Mouse (Mus musculus): Measurements from ENCODE around the gene Eno1. TPM values are rescaled to one million over a fixed set of nuclear protein-coding genes. Genes with fewer than 3 reads are reported as not detected.
A peak's percentile ranks its signal among the peaks of the same experiment; 100 is the strongest.
"Not testable (repeated sequence)": the region's sequence is repeated elsewhere in the genome, so short reads cannot be mapped to it uniquely, and the experiment has no call there.

Eno1 gene
- total RNA-seq, 2 experiments from 2014 or later, result 323 to 338 TPM

DNA sequence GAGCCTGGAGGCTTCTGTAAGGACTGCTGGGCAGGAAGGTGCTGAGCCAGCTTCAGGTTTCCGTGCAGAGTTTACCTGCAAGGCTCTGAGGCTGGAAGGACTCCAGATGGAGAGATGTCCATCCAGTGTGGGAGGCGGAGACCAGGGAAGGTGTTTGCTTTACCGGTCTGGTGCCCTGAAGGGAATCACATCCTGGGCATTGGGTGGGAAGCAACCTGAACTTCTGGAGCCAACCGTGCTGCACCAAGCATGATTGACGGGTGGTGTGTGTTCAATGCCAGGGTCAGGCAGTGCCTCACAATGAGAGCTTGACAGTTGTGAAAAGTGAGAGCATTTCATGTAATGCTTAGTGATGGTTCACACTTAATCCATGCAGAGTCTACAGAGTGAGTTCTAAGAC lies 12.4 kb downstream of the Eno1 start:
- DNase-seq (ENCODE audit: low spot score in 2 of 2), result no peak

DNA sequence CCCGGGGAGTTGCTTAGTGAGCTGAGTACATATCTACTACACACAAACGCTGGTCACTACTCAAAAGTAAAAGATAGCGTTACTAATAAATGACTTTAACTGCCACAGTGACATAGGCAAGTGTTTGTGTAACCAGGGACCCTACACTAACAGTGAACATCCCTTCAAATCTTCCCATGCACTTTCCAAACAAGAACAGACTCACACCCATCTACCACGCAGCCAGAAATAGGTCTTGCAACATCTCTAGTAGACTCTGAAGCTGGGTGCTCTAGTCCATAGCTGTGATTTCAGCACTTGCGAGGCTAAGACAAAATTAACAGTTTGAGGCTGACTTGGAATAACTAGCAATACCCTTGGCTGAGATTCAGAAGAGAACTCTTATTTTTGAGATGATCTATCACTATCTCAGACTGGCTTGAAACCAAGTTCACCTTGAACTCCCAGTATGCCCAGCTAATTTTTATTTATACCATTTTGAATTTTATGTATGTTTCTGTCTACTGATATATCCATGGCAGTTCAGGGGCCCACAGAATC lies 13.3 kb downstream of the Eno1 start:
- DNase-seq (ENCODE audit: low spot score in 2 of 2), result no peak

DNA sequence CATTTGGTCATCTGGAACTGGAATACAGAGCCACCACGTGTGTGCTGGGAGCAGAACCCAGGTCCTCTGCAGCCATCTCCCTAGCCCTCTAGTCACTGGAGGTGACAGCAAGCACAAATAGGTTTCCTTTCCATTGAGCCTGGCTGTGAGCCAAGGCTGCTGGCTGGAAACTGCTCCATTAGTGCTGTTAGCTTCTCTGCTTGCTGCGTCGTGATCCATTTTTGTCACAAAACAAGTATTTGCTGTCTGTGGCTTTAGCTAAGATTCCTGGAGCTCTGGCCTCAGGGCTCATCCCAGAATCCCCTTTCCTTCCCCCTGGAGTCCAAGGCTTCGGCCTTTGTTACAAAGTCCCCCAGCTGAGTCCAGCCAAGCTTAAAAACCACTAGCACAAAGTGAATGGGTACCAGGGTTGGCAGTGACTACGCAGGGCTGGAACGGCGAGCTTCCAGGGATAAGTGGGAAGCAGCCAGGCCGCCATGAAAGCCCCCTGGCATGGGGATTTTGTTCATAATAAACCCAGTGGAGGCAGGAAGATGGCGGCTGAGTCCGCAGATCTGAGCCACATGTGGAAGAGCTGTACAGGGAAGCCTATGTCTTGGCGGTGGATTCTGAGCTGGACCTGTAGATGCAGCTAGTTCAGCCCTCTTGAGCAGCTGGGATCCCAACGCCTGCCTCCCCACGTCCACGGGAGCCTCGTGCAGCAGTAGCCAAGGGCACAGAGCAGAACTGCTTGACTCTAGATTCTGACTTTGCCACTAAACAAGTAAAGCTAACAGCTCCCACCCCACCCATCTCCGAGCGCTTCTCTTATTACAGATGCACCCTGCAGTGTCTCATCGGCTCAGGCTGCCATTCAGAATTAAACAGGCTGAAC lies 14.3 kb downstream of the Eno1 start:
- DNase-seq (ENCODE audit: low spot score in 2 of 2), result peak; percentile 62 to 63

DNA sequence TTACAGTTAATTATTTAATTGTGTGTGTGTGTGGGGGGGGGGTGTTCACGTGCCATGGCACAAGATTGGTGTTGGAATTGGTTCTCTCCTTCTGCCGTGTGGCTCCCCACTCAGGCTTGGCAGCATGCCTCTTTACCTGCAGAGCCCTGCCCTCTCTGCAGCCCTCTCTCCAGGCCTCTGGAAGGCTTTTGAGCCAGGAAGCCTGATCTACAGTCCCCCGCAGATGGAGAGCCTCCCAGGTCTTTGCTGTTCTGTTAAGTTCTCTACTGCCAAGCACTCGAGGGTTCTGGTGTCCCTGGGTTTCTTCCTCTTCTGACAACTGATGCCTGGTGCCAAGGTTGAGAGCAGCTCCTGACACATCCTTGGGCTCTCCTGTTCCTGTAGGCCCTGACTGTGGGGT lies 17.9 kb downstream of the Eno1 start:
- DNase-seq (ENCODE audit: low spot score in 2 of 2), result no peak

DNA sequence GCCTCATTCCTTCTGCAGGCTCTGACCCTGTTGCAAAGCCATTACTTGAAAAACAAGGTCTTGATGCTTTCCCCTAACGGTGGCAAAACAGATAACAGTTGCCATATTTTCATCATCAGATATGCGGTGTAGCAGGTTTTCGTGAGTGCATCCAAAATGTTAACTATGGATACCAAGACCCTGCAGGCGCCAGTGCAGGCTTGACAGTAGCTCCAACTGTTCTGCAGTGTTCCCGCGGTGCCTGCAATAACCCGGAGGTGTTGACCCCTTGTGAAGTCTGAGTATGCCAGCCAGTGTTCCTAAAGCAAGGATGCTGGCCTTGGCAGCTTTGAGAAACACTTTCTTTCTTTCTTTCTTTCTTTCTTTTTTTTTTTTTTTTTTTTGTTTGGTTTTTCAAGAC lies 18.7 kb downstream of the Eno1 start:
- DNase-seq (ENCODE audit: low spot score in 2 of 2), result no peak

DNA sequence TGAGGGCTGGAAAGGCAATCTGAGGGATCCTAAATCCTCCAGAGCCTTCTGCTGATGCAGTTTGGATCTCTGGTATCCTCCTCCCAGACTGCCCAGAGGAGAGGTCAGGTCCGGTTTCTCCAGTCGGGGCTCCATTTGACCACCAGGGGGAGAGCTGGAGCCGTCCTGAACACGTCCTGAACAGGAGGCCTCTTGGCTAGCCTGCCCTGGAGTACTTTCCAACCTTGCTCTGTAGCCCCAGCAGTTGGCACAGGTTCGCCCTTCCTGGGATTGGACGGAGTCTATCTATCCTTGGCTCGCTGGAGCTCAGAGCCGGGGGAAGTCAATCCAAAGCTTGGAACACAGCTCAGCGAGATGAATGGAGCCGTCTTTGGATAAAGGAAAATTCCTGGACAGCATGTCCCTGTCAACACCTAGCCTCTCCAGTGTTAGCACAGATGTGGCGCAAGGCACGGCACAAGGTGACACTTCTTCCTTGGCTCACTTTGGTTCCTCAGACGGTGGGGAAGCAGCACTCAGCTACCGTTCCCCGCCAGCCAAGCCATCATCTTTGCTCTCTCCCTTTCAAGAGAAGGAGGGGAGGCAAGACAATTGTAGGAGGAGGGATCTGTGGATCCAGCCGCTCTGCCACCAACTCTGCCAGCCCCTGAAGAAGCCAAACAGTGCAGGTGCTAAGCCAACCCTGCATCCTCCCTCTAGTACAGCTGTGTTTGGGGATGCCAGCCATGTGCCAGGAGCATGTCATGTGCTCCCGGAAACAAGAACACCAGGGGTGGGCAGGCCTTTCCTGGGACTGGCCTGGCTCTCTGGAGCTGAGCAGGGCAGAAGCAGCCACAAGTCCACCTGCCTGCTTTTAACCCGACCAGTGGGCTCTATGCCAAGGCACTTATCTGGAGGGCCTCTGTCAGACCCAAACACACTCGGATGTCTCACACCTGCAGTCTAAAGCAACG lies 21.0 kb downstream of the Eno1 start:
- peak; percentile 85 to 88 for DNase-seq (ENCODE audit: low spot score in 2 of 2)

DNA sequence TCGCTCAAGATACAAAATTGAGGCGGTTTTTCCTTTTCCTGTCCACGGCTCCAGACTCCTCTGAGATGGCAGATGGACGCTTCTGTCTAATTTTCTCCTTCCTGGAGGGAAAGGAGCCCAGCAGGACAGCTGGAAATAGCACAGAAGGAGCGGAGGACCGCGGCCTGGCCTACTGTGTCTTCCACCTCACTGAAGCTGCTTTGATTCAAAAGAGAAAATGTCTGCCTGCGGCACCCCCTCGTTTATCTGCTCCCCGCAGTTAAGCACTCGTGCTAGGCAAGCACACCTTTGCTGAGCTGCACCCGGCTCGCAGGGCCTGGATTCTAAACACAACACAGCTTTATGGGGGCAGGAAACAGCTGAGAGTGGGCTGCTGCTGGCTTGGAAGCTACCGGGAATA lies 21.9 kb downstream of the Eno1 start:
- no peak for DNase-seq (ENCODE audit: low spot score in 2 of 2)

DNA sequence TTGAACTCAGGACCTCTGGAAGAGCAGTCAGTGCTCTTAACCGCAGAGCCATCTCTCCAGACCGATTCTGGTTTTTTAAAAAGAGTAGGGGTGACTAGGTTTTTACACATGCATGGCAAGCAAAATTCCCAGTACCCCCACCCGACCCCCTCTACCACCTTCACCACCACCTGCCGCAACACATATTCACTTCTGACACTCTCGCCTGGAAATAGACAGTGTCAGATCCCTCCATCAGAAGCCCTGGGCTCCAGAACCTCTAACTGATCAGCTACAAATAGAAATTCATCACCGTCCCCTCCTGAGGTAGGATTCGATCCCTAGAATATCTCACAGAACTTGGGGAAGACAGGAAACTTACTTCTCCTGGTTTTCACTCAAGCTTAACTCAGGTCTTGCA lies 23.1 kb downstream of the Eno1 start:
- no peak for DNase-seq (ENCODE audit: low spot score in 2 of 2)

DNA sequence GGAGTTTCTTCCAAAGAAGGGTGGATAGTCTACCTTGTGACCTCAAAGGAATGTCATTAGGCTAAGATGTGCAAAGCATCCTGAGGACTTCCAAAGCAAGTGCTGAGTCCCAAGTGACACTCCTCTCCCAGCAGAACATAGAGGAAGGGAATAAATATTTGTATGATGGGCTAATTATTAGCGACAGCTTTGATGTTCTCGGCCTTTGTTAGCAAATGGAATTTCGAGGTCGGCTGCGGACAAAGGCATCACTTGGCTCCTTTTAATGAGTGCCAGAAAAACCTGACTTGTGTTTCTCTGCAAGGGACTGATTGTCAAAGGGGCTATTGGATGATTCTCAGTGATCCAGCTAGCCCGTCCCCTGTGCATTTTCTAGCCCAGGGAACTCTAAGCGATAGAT lies 23.6 kb downstream of the Eno1 start:
- no peak for DNase-seq (ENCODE audit: low spot score in 2 of 2)

DNA sequence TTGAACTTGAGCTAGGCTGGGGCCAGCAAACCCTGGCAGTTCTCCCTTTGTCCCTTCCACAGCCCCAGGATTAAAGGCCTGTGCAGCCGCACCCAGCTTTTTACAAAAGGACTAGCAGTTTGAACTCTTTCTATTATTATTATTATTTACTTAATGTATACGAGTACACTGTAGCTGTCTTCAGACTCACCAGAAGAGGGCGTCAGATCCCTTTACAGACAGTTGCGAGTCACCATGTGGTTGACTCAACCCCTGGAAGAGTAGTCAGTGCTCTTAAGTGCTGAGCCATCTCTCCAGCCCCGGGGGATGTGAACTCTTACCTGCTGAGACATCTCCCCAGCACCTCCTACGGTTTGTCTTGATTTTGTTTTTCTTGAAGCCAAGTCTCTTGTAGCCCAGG lies 24.2 kb downstream of the Eno1 start:
- DNase-seq (ENCODE audit: low spot score in 2 of 2), result no peak

DNA sequence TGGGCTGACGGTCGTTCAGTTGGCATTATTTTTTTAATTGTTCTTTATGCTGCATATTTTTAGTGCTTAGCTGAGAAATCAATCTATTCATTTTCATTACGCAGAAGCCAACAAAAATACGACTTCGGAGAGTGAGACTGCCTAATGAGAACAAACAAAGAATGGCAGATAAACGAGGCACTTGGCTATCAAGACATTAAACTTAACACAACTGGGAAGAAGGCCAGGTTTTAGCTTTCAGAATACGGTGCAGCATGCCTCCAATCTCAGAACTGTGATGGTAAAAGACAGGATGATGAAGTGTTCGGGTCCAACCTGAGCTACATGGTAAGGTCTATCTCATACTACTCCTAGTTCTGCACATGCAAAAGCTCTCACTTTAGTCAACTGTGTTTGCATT lies 25.8 kb downstream of the Eno1 start:
- DNase-seq (ENCODE audit: low spot score in 2 of 2), result no peak

DNA sequence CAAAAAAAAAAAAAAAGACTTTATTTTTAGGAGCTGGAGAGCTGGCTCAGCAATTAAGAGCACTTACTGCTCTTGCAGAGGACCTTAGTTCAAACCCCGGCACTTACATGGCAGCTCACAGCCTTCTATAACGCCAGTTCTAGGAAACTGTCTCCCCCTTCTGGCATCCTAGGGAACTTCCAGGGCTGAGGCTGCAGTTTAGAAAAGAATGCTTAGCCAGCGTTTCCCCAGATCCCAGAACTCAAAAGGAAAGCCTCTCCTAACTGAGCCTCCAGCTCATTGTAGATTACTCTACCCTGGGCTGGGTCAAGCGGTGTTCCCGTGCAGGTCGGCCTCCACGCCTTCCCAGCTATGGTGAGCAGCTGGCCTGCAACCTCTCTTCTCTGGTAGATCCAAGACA lies 28.4 kb downstream of the Eno1 start:
- DNase-seq (ENCODE audit: low spot score in 2 of 2), result no peak

DNA sequence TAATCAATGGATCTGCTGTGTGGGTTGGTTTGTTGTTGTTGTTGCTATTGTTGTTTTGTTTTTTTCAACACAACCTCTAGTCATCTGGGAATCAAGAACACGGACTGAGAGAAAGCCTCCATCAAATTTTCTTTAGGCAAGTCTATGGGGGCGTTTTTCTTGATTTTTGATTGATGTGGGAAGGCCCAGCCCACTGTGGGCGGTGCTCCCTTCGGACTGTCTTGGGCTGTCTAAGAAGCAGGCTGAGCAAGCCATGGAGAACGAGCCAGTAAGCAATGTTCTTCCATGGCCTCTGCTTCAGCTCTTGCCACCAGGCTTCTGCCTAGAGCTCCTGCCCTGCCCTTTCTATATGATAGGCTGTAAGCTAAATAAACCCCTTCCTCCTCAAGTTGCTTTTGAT lies 28.9 kb downstream of the Eno1 start:
- no peak for DNase-seq (ENCODE audit: low spot score in 2 of 2)

DNA sequence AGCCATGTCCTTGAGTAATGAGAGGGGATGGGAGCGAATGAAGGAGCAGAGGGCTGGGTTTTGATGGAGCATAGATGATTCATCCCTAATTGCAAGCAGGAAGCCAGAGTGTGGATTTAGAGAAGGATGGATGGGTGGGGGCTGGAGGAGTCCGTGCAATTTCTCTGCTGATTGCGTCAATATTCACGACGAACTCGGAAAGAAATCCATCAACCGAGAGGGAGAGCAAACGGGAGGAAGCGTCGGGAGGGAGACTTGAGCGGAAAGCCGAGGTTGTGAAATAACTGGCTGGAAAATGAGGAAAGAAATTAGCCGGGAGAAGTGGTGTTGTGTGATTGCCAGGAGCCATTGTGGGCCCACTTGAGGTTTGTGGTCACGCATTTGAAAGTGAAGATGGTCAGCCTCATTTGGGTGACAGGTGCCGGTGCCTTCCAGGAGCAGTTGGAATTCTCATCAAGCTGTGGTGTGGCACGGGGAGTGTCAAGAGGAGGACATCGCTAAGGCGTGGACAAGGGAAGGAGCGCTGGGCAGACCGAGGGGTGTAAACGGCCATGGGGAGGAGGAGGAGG lies 30.2 kb downstream of the Eno1 start:
- DNase-seq (ENCODE audit: low spot score in 2 of 2), result no peak

DNA sequence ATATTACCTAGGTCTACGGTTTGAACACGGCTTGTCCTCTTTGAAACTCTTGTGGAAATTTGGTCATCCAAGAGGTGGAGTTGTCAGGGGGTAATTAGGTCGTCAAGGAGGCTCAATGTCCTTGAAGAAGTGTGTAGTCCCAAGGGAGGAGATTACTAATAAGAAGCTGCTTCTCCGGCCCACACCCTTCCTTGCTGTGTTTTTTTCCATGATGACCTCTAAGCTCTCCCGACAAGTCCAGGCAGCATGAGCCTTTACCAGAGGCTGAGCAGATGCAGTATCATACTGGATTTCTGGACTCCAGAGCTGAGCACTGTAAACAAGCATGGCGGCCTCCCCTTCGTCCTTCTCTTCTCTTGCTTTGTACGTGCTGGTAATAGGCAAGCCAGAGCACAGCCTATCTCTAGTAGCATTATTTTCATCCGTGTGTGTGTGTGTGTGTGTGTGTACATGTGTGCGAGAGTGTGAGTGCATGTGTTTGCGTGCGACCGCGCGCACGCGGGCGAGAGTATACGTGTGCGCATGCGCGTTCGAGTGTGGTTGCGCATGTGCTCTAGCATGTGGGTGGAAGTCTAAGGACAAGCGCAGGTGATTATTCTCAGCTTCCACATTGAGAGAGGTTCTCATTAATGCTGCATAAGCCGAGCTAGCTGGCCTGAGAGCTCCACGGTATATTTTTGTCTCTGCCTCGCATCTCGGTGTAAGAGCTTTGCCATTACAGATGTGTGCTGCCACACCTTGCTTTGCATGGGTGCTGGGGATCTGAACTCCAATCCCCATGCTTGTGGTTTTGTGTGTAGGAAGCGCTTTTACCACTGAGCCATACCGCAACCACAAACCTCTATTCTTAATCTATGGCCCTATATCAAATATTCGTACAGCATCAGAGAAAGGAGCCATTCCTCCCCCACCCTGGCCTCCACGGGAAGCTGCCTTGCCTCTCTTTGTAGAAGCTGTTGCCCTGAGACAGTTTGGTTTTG lies 32.4 kb downstream of the Eno1 start:
- DNase-seq (ENCODE audit: low spot score in 2 of 2), result no peak

DNA sequence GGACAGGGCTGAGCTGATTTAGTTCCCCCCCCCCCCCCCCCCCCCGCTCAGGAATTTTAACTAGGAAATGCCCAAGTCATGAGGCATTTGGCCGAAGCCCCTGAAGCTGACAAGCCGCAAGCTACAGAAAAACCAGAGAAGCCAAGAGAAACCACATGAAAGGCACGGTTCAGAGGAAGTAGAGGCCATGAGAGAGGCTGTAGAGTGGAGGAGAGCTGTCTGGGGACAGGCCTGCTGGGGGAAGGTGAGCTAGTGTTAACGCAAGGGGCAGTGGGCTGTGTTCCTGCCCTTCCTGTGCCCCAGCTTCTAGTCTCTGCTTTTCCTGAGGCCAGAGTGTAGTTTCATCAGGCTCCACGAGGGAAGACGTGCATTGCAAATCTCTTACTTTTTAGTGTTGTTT lies 33.2 kb downstream of the Eno1 start:
- no peak for DNase-seq (ENCODE audit: low spot score in 2 of 2)

DNA sequence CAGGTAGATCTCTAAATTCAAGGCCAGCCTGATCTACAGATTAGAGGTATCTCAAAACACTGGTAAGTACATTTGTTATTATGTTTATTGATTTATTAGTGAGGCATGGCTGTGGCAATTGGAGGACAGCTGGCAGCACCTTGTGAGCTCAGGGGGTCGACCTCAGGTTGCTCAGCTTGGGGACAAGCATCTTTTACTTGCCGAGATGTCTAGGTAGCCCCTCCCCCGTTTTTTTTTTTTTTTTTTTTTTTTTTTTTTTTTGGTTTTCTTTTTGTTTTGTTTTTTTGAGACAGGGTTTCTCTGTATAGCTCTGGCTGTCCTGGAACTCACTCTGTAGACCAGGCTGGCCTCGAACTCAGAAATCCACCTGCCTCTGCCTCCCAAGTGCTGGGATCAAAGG lies 34.2 kb downstream of the Eno1 start:
- not testable (repeated sequence) for DNase-seq (ENCODE audit: low spot score in 2 of 2)

DNA sequence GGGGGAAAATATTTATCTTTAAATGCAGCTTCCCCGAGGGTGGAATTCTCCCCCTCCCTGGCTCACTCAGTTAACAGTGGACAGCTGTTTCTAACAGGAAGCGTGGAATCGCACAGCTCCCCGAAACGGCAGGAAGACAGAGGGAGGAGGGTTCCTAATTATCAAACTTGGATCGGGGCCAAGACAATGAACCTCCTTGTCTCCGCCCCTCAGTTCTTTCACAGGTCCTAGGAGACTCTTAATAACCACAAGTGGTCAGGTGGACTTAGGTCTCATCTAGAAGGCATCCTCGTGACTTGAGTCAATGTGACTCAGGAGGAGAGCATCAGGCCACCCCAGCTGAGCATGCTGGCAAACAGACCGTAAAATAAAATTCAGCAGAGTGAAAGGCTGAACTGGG lies 36.2 kb downstream of the Eno1 start:
- peak; percentile 51 for DNase-seq (ENCODE audit: low spot score in 2 of 2)

DNA sequence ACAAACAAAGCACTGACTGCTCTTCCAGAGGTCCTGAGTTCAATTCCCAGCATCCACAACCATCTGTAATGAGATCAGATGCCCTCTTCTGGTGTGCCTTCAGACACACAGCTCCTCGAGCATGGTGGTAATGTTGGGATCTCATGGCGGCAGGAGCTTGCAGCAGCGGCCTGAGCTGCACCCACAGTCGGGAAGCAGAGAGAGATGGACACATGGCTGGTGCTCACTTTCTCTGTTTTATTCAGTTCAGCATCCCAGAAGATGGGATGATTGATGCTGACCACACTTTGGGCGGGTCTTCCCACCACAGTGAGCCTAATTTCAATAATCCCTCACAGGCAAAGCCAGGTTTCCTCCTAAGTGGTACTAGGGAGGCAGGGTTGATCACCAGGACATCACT lies 39.0 kb downstream of the Eno1 start:
- no peak for DNase-seq (ENCODE audit: low spot score in 2 of 2)

DNA sequence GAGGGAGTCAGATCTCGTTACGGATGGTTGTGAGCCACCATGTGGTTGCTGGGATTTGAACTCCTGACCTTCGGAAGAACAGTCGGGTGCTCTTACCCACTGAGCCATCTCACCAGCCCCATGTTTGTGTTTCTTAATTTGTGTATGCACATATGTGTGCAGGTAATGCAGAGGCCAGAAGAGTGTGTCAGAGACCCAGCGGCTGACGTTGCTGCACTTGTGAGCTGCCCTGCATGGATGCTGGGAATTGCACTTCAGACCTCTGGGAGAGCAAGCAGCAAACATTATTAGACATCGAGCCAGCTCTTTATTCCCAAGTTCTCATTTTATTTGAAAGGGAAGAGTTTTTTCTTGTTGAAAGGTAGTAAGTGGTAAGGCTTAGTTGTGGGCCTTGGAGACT lies 42.8 kb downstream of the Eno1 start:
- DNase-seq (ENCODE audit: low spot score in 2 of 2), result not testable (repeated sequence)
